Mouse (Mus musculus) brain, adult 2 months (tissue): ENCODE results near the gene Mup1.
"Not testable (repeated sequence)": the region's sequence is repeated elsewhere in the genome, so short reads cannot be mapped to it uniquely, and the experiment has no call there.

Experiments used
- DNase-seq: peaks from one replicate; pipeline ENCODE4 v3.0.0; 2011; ENCODE audit warnings: low read depth, low spot score

Gene Mup1

GRCm38 (mm10) chr4:60501860-60502259 lies at the start of gene Mup1:
Gene Mup1 (minus strand): TSS chr4:60501960.
- not testable (repeated sequence) for DNase-seq
